Mouse (Mus musculus) midbrain, embryonic 14.5 days (tissue): ENCODE measurements around the gene Fam155a. TPM values are rescaled to one million over a fixed set of nuclear protein-coding genes. Genes with fewer than 3 reads are reported as not detected.

Experiments used
- ATAC-seq: fragments of 200-750 bp; cut with Nextera tagmentation; 2 replicates; pipeline ENCODE4 v1.8.0; 2017; ENCODE audit warnings: moderate number of reproducible peaks, moderate library complexity; ENCODE audit not compliant: low FRiP score, low TSS enrichment
- DNase-seq: peaks from one replicate; pipeline ENCODE4 v3.0.0-alpha.2; 2015
- H3K27ac ChIP-seq: fragments of 300-500 bp; sonication (generic); replicated peaks from 2 replicates; pipeline ENCODE4 v1.5.1; 2014; ENCODE audit warnings: mild to moderate bottlenecking, low read depth, low read length, moderate library complexity
- H3K27me3 ChIP-seq: fragments of 300-500 bp; sonication (generic); 2 replicates; pipeline ENCODE4 v1.6.1; 2014; ENCODE audit warnings: low read length, control low read depth, mixed read lengths; ENCODE audit not compliant: control insufficient read depth, insufficient read depth
- H3K36me3 ChIP-seq: fragments of 300-500 bp; sonication (generic); 2 replicates; pipeline ENCODE4 v1.6.1; 2014; ENCODE audit warnings: low read length, control low read depth; ENCODE audit not compliant: control insufficient read depth, insufficient read depth
- H3K4me1 ChIP-seq: fragments of 300-500 bp; sonication (generic); 2 replicates; pipeline ENCODE4 v1.6.1; 2014; ENCODE audit warnings: mild to moderate bottlenecking, antibody characterized with exemption, low read length, control low read depth; ENCODE audit not compliant: control insufficient read depth, insufficient read depth
- H3K4me2 ChIP-seq: fragments of 300-500 bp; sonication (generic); 2 replicates; pipeline ENCODE4 v1.6.1; 2014; ENCODE audit warnings: mild to moderate bottlenecking, low read length, moderate library complexity
- H3K4me3 ChIP-seq: fragments of 300-500 bp; sonication (generic); replicated peaks from 2 replicates; pipeline ENCODE4 v1.5.1; 2014; ENCODE audit warnings: low read depth, low read length
- H3K9ac ChIP-seq: fragments of 300-500 bp; sonication (generic); replicated peaks from 2 replicates; pipeline ENCODE4 v1.6.1; 2014; ENCODE audit warnings: mild to moderate bottlenecking, low read length, moderate library complexity
- H3K9me3 ChIP-seq: fragments of 300-500 bp; sonication (generic); 2 replicates; pipeline ENCODE4 v1.6.1; 2016; ENCODE audit warnings: low read length, control low read depth, mixed read lengths; ENCODE audit not compliant: control insufficient read depth
- WGBS: fragments of 180-500 bp; shearing (Covaris S2); extraction: QIAGEN DNeasy Blood & Tissue Kit; methylation state at CpG from one replicate; pipeline ENCODE4 v1.1.7; 2014; 5-methylcytosine and 5-hydroxymethylcytosine counted together
- polyA plus RNA-seq: library from polyadenylated mRNA; unstranded; fragments of >200 nt; fragmentation: Nextera tagmentation; extraction: Ambion mirVana; gene quantifications from 2 replicates; pipeline ENCODE4 v1.2.1, GENCODE M21; 2014

Fam155a gene
- polyA plus RNA-seq, 1 experiment from 2014 or later, result 30.2 TPM

GRCm38 (mm10) chr8:9451543-9451942 lies 319.4 kb downstream of the Fam155a start:
- Histone ChIP-seq H3K9ac (no peak overlapping the region), H3K4me1 (peaks cover 5% of the 10 kb centered on the region; the same call in 1 of the 2 replicates), H3K27ac (no peak overlapping the region), H3K4me3 (no peak overlapping the region), H3K27me3 (no peaks in the 10 kb centered on the region), H3K4me2 (no peak overlapping the region), H3K9me3 (no peaks in the 10 kb centered on the region), H3K36me3 (no peaks in the 10 kb centered on the region)
- no peak for ATAC-seq
- no peak for DNase-seq
- WGBS, result 59% methylated on average over 4 of the region's 4 CpGs

GRCm38 (mm10) chr8:9448613-9449012 lies 322.3 kb downstream of the Fam155a start:
- DNase-seq, result peak; percentile 51
- no peaks in the 10 kb centered on the region for H3K36me3 ChIP-seq
- no peaks in the 10 kb centered on the region for H3K9me3 ChIP-seq
- 62% methylated on average over 7 of the region's 7 CpGs for WGBS
- H3K4me3 ChIP-seq, result no peak overlapping the region
- no peaks in the 10 kb centered on the region for H3K27me3 ChIP-seq
- no peak for ATAC-seq
- H3K9ac ChIP-seq, result no peak overlapping the region
- peak overlapping the region; percentile 42 for H3K27ac ChIP-seq
- H3K4me2 ChIP-seq, result no peak overlapping the region
- H3K4me1 ChIP-seq, result peaks cover 5% of the 10 kb centered on the region; the same call in 1 of the 2 replicates

- ATAC-seq, result no peak
- no peak overlapping the region for H3K4me3 ChIP-seq
- no peak for DNase-seq
- no peaks in the 10 kb centered on the region for H3K4me1 ChIP-seq
- no peak overlapping the region for H3K4me2 ChIP-seq
- no peaks in the 10 kb centered on the region for H3K9me3 ChIP-seq
- no peaks in the 10 kb centered on the region for H3K36me3 ChIP-seq
- H3K27me3 ChIP-seq, result no peaks in the 10 kb centered on the region
- H3K27ac ChIP-seq, result no peak overlapping the region
- no peak overlapping the region for H3K9ac ChIP-seq
- 91% methylated on average over 4 of the region's 4 CpGs for WGBS
Observed at GRCm38 (mm10) chr8:9437822-9438221, 333.1 kb downstream of the Fam155a start.

- H3K9ac ChIP-seq, result no peak overlapping the region
- H3K4me1 ChIP-seq, result no peaks in the 10 kb centered on the region
- H3K27ac ChIP-seq, result no peak overlapping the region
- no peak overlapping the region for H3K4me3 ChIP-seq
- H3K4me2 ChIP-seq, result no peak overlapping the region
- DNase-seq (peak; percentile 31), ATAC-seq (no peak)
- no peaks in the 10 kb centered on the region for H3K9me3 ChIP-seq
- WGBS, result 60% methylated on average over 10 of the region's 10 CpGs
- H3K27me3 ChIP-seq, result no peaks in the 10 kb centered on the region
- no peaks in the 10 kb centered on the region for H3K36me3 ChIP-seq
Observed at GRCm38 (mm10) chr8:9435501-9435900, 335.5 kb downstream of the Fam155a start.

- 80% methylated on average over 11 of the region's 11 CpGs for WGBS
- no peak for ATAC-seq
- H3K9me3 ChIP-seq, result no peaks in the 10 kb centered on the region
Observed at GRCm38 (mm10) chr8:9432635-9433372, 338.2 kb downstream of the Fam155a start.

GRCm38 (mm10) chr8:9428846-9429245 lies 342.1 kb downstream of the Fam155a start:
- no peaks in the 10 kb centered on the region for H3K9me3 ChIP-seq
- no peak overlapping the region for H3K27ac ChIP-seq
- no peaks in the 10 kb centered on the region for H3K4me1 ChIP-seq
- DNase-seq, result no peak
- no peaks in the 10 kb centered on the region for H3K36me3 ChIP-seq
- no peak overlapping the region for H3K4me3 ChIP-seq
- no peak overlapping the region for H3K9ac ChIP-seq
- WGBS, result 73% methylated on average over 4 of the region's 4 CpGs
- no peaks in the 10 kb centered on the region for H3K27me3 ChIP-seq
- H3K4me2 ChIP-seq, result no peak overlapping the region
- ATAC-seq, result no peak

More at GRCm38 (mm10) chr8:9432635-9433372, 338.2 kb downstream of the Fam155a start:
- Histone ChIP-seq H3K27ac (no peak overlapping the region), H3K4me2 (no peak overlapping the region), H3K27me3 (no peaks in the 10 kb centered on the region), H3K36me3 (no peaks in the 10 kb centered on the region), H3K4me3 (no peak overlapping the region), H3K9ac (no peak overlapping the region), H3K4me1 (no peaks in the 10 kb centered on the region)
- DNase-seq, result no peak

- Histone ChIP-seq H3K4me3 (no peak overlapping the region), H3K4me1 (no peaks in the 10 kb centered on the region), H3K4me2 (no peak overlapping the region), H3K27me3 (no peaks in the 10 kb centered on the region), H3K9ac (no peak overlapping the region), H3K9me3 (no peaks in the 10 kb centered on the region), H3K36me3 (no peaks in the 10 kb centered on the region), H3K27ac (0 out of 2 replicates have a peak overlapping the region, but pooled peaks have one; percentile 0)
- DNase-seq (no peak), ATAC-seq (no peak)
- WGBS, result 83% methylated on average over 2 of the region's 2 CpGs
Observed at GRCm38 (mm10) chr8:9424069-9424468, 346.9 kb downstream of the Fam155a start.

GRCm38 (mm10) chr8:9423590-9423989 lies 347.4 kb downstream of the Fam155a start:
- Histone ChIP-seq H3K36me3 (no peaks in the 10 kb centered on the region), H3K4me1 (no peaks in the 10 kb centered on the region), H3K9ac (no peak overlapping the region), H3K4me3 (no peak overlapping the region), H3K9me3 (no peaks in the 10 kb centered on the region), H3K27ac (0 out of 2 replicates have a peak overlapping the region, but pooled peaks have one; percentile 0), H3K27me3 (no peaks in the 10 kb centered on the region), H3K4me2 (no peak overlapping the region)
- no peak for DNase-seq
- no peak for ATAC-seq
- 64% methylated on average over 5 of the region's 5 CpGs for WGBS

GRCm38 (mm10) chr8:9423184-9423583 lies 347.8 kb downstream of the Fam155a start:
- Histone ChIP-seq H3K27me3 (no peaks in the 10 kb centered on the region), H3K4me2 (no peak overlapping the region), H3K9ac (no peak overlapping the region), H3K9me3 (no peaks in the 10 kb centered on the region), H3K36me3 (no peaks in the 10 kb centered on the region), H3K27ac (no peak overlapping the region), H3K4me3 (no peak overlapping the region), H3K4me1 (no peaks in the 10 kb centered on the region)
- DNase-seq (no peak), ATAC-seq (no peak)
- whole genome bisulfite sequencing, result 80% methylated on average over 2 of the region's 2 CpGs
